Mouse (Mus musculus) left cerebral cortex, postnatal 25 days (tissue): ENCODE data around the gene Atp6v1e2. TPM values are rescaled to one million over a fixed set of nuclear protein-coding genes. Genes with fewer than 3 reads are reported as not detected.

Experiments
- DNase-seq, 2 experiments: peaks; one replicate each; pipeline ENCODE4 v3.0.0; 2022; ENCODE audit warnings: low spot score in 2 of 2, mixed read lengths in 1 of 2
- intact Hi-C: fragments of 180-260 bp; cut with DNase I; formaldehyde crosslinking; loops from one replicate; pipeline ENCODE4 v1.15.1; 2025
- total RNA-seq, 2 experiments: library from RNA; stranded (reverse); gene quantifications; 2 replicates each; pipeline ENCODE4 v1.2.3; 2021

The Atp6v1e2 gene
- total RNA-seq: under 1 TPM in 1 of 2 experiments, not detected in 1; 0.37 TPM

DNA sequence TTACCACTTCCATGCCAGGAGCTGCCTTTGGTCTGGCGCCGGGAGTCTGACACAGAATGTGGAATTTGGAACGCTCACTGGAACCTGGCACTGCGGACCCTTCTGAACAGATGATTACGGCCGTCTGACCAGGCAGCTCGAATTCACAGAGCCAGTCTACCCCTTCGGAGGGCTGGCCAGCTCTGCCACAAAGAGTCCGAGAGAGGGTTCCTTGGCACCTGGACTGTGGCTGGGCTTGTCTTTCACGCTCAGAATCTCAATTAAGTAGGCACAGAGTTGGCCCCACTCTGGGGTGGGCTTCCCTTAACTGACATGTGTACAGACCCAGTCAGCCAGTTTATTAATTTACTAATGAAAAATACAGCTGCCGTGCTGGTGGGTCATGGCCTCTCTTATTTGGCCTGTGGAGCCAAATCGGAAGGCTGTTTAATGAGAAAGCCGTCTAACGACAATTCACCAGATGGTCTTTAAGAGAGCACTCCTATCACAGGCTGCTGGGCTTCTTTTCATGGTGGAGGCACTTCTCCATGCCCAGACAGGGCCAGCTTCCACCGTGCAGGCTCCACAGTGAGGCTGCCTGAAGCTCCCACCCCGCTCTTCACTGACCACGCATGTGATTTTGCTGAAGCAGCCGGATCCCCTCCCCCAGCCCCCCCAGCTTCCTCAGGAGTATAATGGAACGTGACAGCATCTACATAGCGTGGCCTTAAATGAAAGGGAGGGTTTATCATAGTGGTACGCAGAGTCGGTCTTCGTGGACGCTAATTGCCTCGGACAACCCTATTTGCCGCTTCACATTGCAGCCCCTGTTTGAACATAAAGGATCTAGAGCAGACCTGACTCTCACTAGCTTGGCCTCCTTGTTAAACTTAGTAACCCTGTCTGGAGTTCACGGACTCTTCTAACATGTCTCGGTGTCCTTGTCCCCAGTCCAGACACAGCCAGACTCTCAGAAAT is at the start of gene Atp6v1e2:
TSS of gene Atp6v1e2 (minus strand) at position 58 of the 957 bp plus-strand sequence.
- intact Hi-C loops: no loop called here
- DNase-seq: no peak

DNA sequence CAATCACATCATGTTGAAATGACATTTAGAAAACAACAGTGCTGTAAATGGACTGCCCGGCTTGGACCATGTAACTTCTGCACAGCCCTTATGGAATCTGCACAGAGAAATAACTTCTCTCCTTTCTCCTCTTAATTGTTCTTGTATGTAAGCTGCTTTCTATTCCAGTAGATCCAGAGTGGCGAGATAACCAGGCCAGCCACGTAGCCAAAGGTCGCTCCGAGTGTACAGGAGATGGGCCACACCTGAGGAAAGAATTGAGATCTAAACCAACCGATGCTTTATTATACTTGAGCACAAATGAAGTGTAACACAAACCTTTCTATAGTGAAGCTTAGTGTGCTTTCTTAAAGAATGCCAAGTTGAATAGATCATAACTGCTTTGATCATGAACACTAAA is 49.6 kb upstream of the Atp6v1e2 start:
- intact Hi-C loops: no loop called here

DNA sequence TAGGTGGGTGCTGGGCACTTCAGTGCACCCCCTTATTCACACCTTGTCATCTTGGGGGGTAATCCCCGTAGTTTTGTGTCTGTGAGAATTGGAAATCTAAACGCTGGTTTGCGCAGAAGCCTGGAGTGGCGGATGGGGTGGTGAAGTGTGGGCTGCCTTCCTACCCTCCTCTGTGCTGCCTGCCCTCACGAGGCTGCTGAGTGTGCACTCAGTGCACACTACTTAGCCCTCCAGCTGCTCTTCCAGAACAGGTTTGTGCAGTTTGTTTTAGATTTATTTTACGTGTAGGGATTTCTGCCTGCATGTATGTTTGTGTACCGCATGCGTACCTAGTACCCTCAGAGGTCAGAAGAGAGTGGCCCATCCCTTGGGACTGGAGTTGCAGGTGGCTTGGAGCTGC is 43.6 kb upstream of the Atp6v1e2 start:
- no peak for DNase-seq
- intact Hi-C loops: no loop called here

More for the DNA sequence above, 49.6 kb upstream of the Atp6v1e2 start:
- no peak for DNase-seq

DNA sequence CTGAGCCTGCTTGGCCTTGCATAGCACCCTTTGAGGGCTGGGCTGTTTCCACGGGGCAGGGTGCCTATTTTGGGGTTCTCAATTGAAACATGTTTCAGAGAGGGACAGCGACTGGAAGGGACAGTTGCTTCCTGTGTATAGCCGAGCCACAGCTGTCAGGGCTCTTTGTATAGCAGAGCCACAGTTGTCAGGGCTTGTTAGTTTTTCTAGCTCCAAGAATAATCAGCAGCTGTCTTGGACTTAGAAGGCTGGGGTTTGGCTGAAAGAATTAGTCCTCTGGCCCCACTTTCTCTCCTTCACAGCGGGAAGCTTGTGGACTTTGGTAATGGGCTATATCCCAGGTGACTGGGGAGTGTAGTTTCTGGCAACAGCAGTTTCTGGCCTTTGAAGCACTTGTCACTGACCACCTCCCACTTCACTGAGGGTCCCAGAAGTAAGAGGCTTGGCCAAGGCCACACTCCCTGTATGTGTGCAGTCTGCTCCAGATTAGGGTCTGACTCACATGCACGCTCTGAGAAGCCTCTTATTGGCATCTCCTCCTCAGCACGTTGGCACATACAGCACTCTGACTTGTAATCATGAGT is 41.0 kb upstream of the Atp6v1e2 start:
- intact Hi-C loops: no loop called here
- no peak for DNase-seq

DNA sequence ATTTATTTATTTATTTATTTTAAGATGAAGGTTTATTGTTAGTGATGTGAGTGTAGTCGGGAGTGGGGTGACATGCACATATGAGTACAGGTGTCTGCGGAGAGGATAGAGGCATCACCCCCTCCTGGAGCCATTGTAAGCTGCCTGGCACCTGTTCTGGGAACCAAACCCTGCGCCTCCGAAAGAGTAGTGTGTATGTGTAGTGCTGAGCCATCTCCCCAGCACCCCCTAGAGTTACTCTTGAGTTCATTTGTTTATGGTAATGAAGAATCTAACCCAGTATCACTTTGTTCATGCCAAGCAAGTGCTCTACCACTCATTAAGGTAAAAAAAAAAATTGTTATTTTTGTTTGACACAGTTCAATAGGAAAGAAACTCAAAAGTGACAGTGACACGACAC is 40.5 kb upstream of the Atp6v1e2 start:
- intact Hi-C loops: no loop called here
- no peak for DNase-seq

DNA sequence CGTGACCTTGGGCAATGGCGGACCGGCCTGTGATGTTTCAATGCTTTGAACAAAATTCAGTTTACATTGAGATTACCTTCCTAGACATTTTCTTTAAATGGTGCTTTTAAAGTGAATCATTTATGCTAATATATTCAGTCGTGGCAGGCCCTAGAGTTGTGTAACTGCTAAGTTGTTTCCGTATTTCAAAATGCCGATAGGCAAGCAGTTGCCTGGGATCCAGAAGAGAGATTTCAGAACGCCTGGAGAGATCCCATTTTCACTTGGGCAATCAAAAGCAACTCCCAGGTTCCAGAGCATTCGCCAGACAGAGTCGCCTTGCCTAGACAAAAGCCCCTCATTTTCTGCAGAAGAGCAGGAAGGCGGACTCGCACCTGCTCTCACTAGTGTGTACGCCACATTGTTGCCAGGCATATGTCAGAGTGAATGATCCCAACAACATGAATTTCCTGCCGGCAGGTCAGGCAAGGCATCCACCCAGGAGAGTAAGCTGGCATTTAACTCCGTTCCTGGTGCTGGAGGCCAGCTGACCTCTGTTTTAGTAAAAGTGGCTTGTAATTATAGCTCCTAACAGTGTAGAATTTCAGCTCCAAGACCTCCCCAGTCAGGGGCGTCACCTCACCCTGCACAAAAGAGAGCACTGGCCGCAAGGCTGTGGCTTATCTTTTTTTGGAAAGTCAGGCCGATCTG is 38.9 kb upstream of the Atp6v1e2 start:
- no peak for DNase-seq
- intact Hi-C loops: no loop called here

DNA sequence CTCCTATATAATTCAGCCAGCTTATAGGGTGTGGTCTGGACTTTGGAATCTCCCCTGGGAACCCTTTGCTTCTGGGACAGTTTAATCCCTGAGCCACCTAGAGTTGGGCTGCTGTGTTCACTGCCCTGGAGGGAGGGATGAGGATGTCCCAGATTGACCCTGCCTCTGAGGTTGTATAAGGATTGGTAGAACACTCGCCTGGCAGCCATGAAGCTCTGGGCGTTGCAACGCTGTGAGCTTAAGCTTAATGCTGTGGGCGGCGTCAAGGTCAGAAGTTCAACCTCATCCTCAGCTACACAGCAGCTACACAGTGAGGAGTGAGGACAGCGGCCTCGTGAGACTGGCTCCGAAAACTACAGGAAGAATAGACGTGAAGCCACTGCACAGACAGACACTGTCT is 34.8 kb upstream of the Atp6v1e2 start:
- intact Hi-C loops: no loop called here
- DNase-seq: no peak

DNA sequence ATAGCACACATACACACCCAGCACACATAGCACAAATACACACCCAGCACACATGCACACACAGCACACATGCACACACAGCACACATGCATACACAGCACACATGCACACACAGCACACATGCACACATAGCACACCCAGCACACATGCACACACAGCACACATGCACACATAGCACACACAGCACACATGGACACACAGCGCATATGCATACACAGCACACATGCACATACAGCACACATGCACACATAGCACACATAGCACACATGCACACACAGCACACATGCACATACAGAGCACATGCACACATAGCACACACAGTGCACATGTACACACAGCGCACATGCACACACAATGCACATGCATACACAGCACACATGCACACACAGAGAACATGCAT is 34.0 kb upstream of the Atp6v1e2 start:
- intact Hi-C loops: no loop called here
- DNase-seq: no peak

DNA sequence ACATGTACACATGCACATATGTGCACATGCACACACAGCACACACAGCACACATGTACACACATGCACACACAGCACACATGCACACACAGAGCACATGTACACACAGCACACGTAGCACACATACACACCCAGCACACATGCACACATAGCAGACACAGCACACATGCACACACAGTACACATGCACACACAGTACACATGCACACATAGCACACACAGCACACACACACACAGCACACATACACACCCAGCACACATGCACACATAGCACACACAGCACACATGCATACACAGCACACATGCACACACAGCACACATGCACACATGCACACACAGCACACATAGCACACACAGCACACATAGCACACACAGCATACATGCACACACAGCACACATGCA is 33.5 kb upstream of the Atp6v1e2 start:
- DNase-seq: no peak
- intact Hi-C loops: no loop called here

DNA sequence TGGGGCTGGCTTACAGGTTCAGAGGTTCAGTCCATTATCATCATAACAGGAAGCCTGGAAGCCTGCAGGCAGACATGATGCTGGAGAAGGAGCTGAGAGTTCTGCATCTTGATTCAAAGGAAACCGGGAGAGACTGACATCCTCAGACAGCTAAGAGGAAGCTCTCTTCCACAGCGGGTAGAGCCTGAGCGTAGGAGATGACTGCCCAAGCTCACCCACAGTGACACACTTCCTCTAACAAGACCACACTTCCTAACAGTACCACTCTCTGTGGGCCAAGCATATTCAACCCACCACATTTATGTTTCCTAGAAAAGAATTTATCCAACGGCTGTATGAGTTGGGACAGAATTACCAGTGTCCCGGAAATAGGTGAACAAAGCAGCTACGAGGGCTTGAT is 30.8 kb upstream of the Atp6v1e2 start:
- intact Hi-C loops: no loop called here
- DNase-seq: no peak

DNA sequence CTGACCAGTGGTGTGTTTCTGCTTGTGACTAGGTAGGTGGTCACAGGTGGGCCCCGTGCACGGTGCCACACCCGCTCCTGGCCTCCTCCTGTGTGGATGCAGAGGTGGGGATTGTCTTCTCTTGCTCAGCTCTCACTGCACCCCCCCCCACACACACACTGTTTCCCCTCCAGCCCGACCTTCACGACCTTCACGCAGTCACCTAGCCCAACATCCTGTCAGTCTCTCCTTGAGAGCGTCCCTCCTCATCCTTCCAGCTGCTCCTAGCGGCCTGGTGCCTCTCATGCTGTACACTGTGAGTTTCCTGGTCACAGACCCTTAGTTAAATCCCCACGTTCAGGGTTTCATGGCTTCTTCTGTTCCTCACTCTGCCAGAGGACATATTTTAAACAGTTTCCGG is 28.7 kb upstream of the Atp6v1e2 start:
- intact Hi-C loops: no loop called here
- no peak for DNase-seq

DNA sequence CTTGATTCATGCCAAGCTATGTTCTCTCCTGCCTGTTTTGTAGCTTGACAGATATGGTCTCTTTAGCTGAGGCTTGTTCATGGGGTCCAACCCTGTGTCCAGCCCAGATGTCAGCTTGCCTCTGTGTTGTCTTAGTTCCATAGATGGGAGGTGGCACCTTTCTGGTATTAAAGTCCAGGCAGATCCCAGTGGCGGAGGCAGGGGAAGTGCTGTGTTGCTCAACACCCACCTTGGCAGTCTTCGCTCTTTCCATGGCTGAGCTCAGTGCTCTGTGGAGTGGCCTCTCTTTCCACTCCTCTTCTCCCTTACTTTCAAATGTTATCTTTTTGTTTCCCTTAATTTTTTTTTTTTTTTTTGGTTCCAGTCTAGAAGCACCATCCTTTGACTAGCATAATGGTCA is 25.4 kb upstream of the Atp6v1e2 start:
- DNase-seq: no peak
- intact Hi-C loops: no loop called here

DNA sequence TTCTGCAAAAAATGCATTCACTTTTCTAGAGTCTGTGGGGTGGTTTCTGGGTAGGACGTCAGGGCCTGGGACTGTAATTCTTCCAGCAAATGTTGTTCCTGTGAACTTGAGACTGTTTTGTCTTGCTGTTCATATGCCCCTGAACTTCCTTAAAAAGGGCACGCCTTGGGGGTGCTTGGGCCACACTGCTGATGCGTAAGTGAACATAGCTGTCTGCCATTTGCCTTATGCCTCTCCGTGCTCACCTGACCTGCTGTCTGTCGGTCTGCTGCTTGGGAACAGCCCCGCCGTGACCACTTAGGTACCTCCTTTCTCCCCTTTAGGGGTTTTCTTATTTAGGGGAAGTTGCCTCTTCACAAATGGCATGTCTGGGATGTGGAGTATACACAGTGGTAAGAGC is 24.2 kb upstream of the Atp6v1e2 start:
- intact Hi-C loops: no loop called here
- DNase-seq: no peak

DNA sequence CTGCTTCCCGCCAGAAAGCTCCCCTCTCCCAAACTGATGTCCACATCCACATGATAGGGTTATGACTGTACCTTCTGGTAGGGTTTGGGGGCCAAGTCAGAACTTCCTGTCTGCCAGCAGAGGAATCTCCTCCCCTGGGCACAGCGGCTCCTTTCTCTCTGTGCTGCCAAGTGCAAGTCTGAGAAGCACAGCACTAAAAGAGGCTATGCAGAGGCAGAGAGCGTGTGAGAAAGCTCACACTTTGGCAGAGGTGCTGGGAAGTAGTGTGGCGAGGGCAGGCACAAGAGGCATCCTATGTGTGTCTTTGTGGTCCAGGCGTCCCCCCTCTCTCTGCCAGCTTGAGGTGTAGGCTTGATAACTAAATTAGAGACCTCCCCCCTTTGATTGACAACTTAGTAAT is 23.3 kb upstream of the Atp6v1e2 start:
- intact Hi-C loops: no loop called here
- no peak for DNase-seq

DNA sequence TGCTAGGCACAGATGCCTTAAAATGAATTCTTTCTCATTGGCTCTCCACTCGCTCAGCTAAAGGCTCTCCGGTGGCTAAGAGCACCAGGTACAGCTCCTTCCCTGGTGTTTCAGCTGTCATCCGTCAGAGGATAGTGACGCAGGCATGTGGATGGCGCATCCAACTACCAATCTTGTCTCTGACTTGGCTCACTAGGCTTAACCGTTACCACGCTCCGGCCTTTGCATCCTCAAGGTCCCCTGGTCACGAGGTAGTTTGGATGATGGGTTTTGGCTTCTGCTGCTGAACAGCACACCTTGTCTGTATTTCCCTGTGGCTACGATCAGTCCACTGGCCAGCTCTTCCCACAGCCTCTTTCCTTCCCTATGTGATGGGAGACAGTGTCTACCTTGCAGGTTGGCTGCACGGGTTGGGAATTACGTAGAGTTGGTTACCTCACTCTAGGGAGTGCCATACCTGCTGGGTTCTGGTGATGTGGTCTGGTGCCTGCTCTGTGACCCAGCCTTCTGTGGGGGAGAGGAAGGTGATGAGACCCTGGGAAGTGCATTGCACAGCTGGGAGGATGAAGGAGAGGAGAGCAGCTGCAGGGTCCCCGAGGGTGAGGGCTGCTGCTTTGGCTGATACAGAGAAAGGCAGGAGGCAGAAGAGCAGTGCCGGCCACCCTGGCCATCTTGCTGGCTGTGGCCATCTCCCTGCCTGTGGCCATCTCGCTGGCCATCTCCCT is 22.5 kb upstream of the Atp6v1e2 start:
- DNase-seq: no peak
- intact Hi-C loops: no loop called here

DNA sequence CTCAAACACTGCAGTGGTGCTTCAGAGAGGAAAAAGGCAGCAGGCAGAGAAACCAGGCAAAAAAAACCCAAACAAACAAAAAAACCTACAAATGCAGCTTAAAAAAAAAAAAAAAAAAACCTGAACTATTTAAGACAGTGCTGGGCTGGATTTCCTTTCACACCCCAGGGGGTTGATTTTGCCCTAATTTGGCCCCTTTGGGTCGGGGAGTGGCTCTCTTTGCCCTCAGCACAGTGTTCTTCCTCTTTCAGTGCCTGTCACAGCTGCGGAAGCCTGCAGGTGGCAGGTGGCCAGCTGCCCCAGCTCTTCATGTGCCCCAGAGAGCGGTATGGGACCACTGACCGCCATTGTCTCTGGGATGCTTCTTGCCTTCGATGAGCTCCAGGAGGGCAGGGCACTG is 21.9 kb upstream of the Atp6v1e2 start:
- intact Hi-C loops: no loop called here
- DNase-seq: no peak

DNA sequence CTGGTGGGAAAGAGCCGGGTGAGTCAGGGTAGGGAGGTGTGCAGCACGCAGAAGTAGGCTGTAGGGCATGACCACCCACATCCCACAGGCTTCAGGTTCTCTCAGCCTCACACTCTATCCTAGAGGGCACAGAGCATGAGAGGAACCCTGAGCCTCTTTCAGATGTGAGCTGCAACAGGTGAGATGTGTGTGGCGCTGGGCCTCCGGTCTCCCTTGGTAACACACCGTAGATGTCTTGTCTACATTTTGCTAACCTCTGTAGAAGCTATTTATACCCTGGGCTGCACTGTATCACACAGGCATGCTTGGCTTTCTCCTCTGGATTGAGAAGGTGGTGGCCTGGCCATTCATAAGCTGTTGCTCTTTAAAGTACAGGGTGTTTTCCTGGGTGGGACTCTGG is 20.9 kb upstream of the Atp6v1e2 start:
- no peak for DNase-seq
- intact Hi-C loops: no loop called here

DNA sequence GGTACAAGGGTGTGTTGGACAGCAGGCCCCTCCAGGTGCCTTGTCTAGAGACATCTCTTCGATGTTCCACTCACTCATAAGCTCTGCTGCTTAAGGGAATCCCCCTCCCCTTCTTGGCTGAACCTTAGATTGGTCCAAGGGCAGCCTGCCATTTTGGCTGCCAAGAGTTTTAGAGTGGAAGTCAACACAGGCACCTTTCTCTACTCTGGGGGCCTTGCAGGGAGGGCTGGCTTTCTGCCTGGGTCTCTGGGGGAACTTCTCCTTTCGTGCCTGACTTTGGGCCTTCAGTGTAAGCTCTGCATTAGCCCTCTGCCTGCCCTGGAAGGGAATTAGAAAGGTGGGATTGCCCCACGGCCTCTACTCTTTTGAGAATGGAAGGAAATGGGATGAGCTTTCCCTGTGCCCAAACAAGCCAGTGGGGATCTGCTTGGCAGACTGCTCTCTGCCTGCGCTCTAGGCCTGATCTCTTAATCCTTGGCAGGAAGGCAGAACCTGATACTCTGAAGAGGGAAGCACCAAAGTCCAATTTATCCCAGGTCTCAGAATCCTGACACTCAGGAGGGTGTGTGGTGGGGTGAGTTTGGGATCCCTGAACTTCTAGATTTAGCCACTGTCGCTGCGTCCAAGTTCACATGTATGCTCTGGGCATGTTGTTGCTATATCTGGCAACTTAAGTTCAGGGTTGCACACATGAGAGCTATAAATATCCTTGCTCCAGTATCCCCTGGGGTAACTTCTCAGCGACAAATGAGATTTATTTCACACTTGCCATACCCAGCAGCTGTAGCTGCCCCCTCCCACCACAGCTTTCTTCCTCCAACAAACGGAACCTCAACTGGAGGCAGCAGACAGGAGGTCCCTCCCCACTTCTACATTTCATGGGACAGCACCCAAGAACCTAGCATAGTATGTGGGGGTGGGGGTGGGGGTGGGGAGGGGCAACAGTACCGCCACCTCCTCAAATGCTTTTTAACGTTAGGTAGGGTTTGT is 20.1 kb upstream of the Atp6v1e2 start:
- intact Hi-C loops: no loop called here

DNA sequence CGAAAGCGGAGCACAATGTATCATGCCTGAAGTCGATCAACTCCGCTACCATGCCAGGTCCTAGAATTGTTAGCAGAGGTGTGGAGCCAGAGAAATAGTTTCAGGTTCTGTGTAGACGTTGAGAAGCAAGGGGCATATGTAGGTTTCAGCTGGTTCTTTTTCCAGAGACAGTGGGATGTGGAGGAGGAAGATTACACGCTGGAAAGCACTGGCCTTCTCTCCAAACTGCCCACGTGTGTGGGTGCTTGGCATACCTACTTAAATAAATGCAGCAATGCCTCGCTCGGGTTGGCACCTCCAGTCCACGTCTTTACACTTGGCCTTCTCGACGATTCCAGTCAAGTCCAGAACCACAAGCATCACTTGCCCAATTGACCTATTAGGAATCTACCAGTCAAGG is 19.4 kb upstream of the Atp6v1e2 start:
- intact Hi-C loops: no loop called here
- DNase-seq: peak in 1 of 2 experiments; percentile 58

More for the DNA sequence above, 20.1 kb upstream of the Atp6v1e2 start:
- DNase-seq: no peak
